36 mouse cellular contexts compared by ENCODE assay signal in the genomic region with DNA sequence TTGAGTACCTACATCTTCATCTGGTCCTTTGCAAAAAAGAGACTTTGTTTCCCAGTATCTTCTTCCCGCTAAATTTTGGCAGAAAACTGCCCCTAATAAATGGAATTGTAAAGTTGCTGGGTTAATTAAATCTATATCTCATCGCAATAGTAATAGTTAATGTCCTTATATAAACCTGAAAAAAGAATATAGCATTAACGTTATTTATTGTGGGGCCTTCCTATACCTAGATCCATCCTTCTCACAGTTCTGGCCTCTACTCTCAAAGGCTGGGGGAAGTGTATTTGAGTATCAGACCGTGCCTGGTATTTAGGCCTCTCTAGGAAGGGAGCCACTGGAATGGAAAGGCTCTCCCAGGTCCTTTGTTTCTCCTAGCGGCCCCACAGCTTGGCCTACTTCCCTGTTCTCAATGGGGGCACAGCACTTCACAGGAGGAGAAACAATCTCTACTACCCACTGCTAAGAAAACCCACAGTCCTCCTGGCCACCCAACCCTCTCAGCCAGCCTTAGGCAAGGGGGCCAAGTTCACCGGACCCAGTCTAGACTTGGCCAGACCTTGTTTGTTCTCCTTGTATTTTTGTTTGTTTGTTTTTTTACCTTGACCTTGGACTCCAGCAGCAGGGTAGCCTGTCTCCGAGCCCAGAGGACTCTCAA. TPM values are rescaled to one million over a fixed set of nuclear protein-coding genes. Genes with fewer than 3 reads are reported as not detected.
A peak's percentile ranks its signal among the peaks of the same experiment; 100 is the strongest.
DNase-seq lines count a peak whose midpoint lies in the region; ATAC-seq and TF ChIP-seq lines count a peak whose summit lies in the region.
"Had no signal": no experiment of that assay in that cellular context is flagged by ENCODE, and none has a peak within 500 bp of the region (broad histone marks: within the 10 kb centered on the region; RNA-seq: fewer than 3 reads in every experiment).

No protein-coding gene starts in this region.

- TF ChIP-seq POLR2A in cerebellum, adult 2 months (IDR thresholded peaks at IDR 0.05; ENCODE audit: borderline replicate concordance, insufficient read depth, low read length): no peak

- TF ChIP-seq CTCF in cerebellum, adult 2 months (IDR thresholded peaks at IDR 0.05; ENCODE audit: borderline replicate concordance, insufficient read depth, low read depth, low read length): no peak

- H3K9ac ChIP-seq in neural tube, embryonic 15.5 days (replicated peaks): no peak overlapping the region
- H3K9ac ChIP-seq in neural tube, embryonic 12.5 days: no peak overlapping the region
- no peak overlapping the region for H3K9ac ChIP-seq in midbrain, embryonic 13.5 days (replicated peaks)
- H3K9ac ChIP-seq: forebrain, embryonic 15.5 days; heart, embryonic 12.5 days; liver, embryonic 12.5 days; liver, postnatal 0 days had no signal

- H3K9me3 ChIP-seq in neural tube, embryonic 15.5 days (replicated peaks): no peaks in the 10 kb centered on the region
- no peaks in the 10 kb centered on the region for H3K9me3 ChIP-seq in neural tube, embryonic 12.5 days
- no peaks in the 10 kb centered on the region for H3K9me3 ChIP-seq in midbrain, embryonic 13.5 days
- H3K9me3 ChIP-seq: forebrain, embryonic 15.5 days; heart, embryonic 12.5 days; liver, embryonic 12.5 days had no signal

- intact Hi-C loops in heart, postnatal 36 days (cut with DNase I): no loop called here

- H3K27ac ChIP-seq in neural tube, embryonic 15.5 days (replicated peaks): no peak overlapping the region
- H3K27ac ChIP-seq in neural tube, embryonic 12.5 days: no peak overlapping the region
- H3K27ac ChIP-seq in cerebellum, adult 2 months (ENCODE audit: insufficient read depth, low read length): no peak overlapping the region
- no peak overlapping the region for H3K27ac ChIP-seq in midbrain, embryonic 13.5 days
- H3K27ac ChIP-seq: forebrain, embryonic 15.5 days; gastrocnemius, adult 2 months; heart, adult 2 months; liver, embryonic 12.5 days had no signal

- DNase-seq in heart, adult 11 months: peak; percentile 80
- no peak for DNase-seq in heart, postnatal 36 days
- DNase-seq in neural tube, embryonic 10.5 days (ENCODE audit: extremely low spot score, low spot score): peak; percentile 52
- DNase-seq in cerebellum, adult 2 months: no peak
- DNase-seq: adrenal gland, adult 8-10 months; cerebellum, adult 9-10 months; cerebellum, postnatal 36 days; gastrocnemius, adult 2 months; gastrocnemius, postnatal 36 days; heart, adult 2 months; kidney, adult 11 months; kidney, postnatal 14 days; layer of hippocampus, adult 9-11 months; liver, postnatal 0 days; lung, postnatal 36 days; midbrain, embryonic 14.5 days; right cerebral cortex, postnatal 25 days; thymus, postnatal 25 days had no signal

- no peak for ATAC-seq in neural tube, embryonic 15.5 days (ENCODE audit: low FRiP score)
- no peak for ATAC-seq in neural tube, embryonic 12.5 days (ENCODE audit: low FRiP score, low read depth)
- no peak for ATAC-seq in midbrain, embryonic 13.5 days
- ATAC-seq: forebrain, embryonic 15.5 days; liver, embryonic 12.5 days; liver, postnatal 0 days had no signal

- H3K4me2 ChIP-seq in neural tube, embryonic 15.5 days: no peak overlapping the region
- 0 out of 2 replicates have a peak overlapping the region, but pooled peaks have one; percentile 53 for H3K4me2 ChIP-seq in neural tube, embryonic 12.5 days (replicated peaks)
- no peak overlapping the region for H3K4me2 ChIP-seq in midbrain, embryonic 13.5 days (replicated peaks)
- H3K4me2 ChIP-seq: forebrain, embryonic 15.5 days; heart, embryonic 12.5 days; liver, embryonic 12.5 days had no signal

- peaks cover 17% of the 10 kb centered on the region for H3K4me1 ChIP-seq in neural tube, embryonic 15.5 days
- H3K4me1 ChIP-seq in neural tube, embryonic 12.5 days: peaks cover 12% of the 10 kb centered on the region; the same call in 1 of the 2 replicates
- H3K4me1 ChIP-seq in cerebellum, adult 2 months (ENCODE audit: control insufficient read depth, insufficient read depth, low read length): no peaks in the 10 kb centered on the region
- H3K4me1 ChIP-seq in midbrain, embryonic 13.5 days (replicated peaks): peaks cover 9% of the 10 kb centered on the region
- H3K4me1 ChIP-seq: liver, embryonic 12.5 days had no signal

- 2% methylated on average over 7 of the region's 7 CpGs for WGBS in neural tube, embryonic 15.5 days
- 3% methylated on average over 7 of the region's 7 CpGs for WGBS in neural tube, embryonic 12.5 days
- 4% methylated on average over 7 of the region's 7 CpGs for WGBS in cerebellum, adult 2 months
- 1% methylated on average over 7 of the region's 7 CpGs for WGBS in midbrain, embryonic 13.5 days

- no peak overlapping the region for H3K4me3 ChIP-seq in neural tube, embryonic 15.5 days (replicated peaks)
- no peak overlapping the region for H3K4me3 ChIP-seq in neural tube, embryonic 12.5 days
- H3K4me3 ChIP-seq in cerebellum, adult 2 months (replicated peaks; ENCODE audit: insufficient read depth, low read depth, low read length): no peak overlapping the region
- H3K4me3 ChIP-seq in midbrain, embryonic 13.5 days (replicated peaks): no peak overlapping the region
- H3K4me3 ChIP-seq: forebrain, embryonic 15.5 days; gastrocnemius, adult 2 months; heart, adult 2 months; heart, embryonic 12.5 days; liver, embryonic 12.5 days had no signal

- H3K27me3 ChIP-seq in neural tube, embryonic 15.5 days (replicated peaks): peaks cover 82% of the 10 kb centered on the region
- H3K27me3 ChIP-seq in neural tube, embryonic 12.5 days (replicated peaks): peaks cover 92% of the 10 kb centered on the region
- peaks cover 16% of the 10 kb centered on the region; the same call in 1 of the 2 replicates for H3K27me3 ChIP-seq in cerebellum, adult 2 months (ENCODE audit: control insufficient read depth, insufficient read depth, low read length)
- peaks cover 97% of the 10 kb centered on the region for H3K27me3 ChIP-seq in midbrain, embryonic 13.5 days

- H3K36me3 ChIP-seq in neural tube, embryonic 15.5 days: no peaks in the 10 kb centered on the region
- H3K36me3 ChIP-seq in neural tube, embryonic 12.5 days: no peaks in the 10 kb centered on the region
- H3K36me3 ChIP-seq in midbrain, embryonic 13.5 days: no peaks in the 10 kb centered on the region
- H3K36me3 ChIP-seq: forebrain, embryonic 15.5 days; G1E; heart, embryonic 12.5 days; liver, embryonic 12.5 days had no signal

RNA-seq across cellular contexts. Expression of gene Hoxc13, which starts 2.2 kb away (rescaled TPM):
- not detected for total RNA-seq in heart, postnatal 36 days (2021)
- polyA plus RNA-seq in neural tube, embryonic 15.5 days (2015; fragmentation: Nextera tagmentation; extraction: Ambion mirVana): 5.7 and 9.3 TPM in 2 replicates
- polyA plus RNA-seq in neural tube, embryonic 12.5 days (2016; fragmentation: Nextera tagmentation; extraction: Ambion mirVana): 6.5 and 17.7 TPM in 2 replicates
- polyA plus RNA-seq in cerebellum, adult 2 months (2012; rRNA removed): not detected in 2 replicates
- not detected in 2 replicates for polyA plus RNA-seq in midbrain, embryonic 13.5 days (2015; fragmentation: Nextera tagmentation; extraction: Ambion mirVana)
- total RNA-seq: adrenal gland, adult 8-10 months; G1E; gastrocnemius, adult 2 months; gastrocnemius, postnatal 36 days; heart, adult 2 months; hematopoietic stem cell, adult 5-6 weeks; left cerebral cortex, adult 18-20 months; left cerebral cortex, postnatal 25 days; megakaryocyte, adult 5-6 weeks; monocyte, adult 5-6 weeks had no signal
- polyA plus RNA-seq: forebrain, embryonic 15.5 days; frontal cortex, adult 2 months; G1E; heart, adult 2 months; heart, postnatal 0 days; kidney, embryonic 14.5 days; liver, embryonic 12.5 days; liver, postnatal 0 days; lung, embryonic 16.5 days; midbrain, embryonic 14.5 days; stomach, embryonic 16.5 days had no signal

RNA-seq across cellular contexts. Expression of gene Hoxc12, which starts 17.8 kb away (rescaled TPM):
- not detected for total RNA-seq in heart, postnatal 36 days (2021)
- 12.7 and 19.7 TPM in 2 replicates for polyA plus RNA-seq in neural tube, embryonic 15.5 days (2015; fragmentation: Nextera tagmentation; extraction: Ambion mirVana)
- polyA plus RNA-seq in neural tube, embryonic 12.5 days (2016; fragmentation: Nextera tagmentation; extraction: Ambion mirVana): 8.1 and 14.2 TPM in 2 replicates
- polyA plus RNA-seq in cerebellum, adult 2 months (2012; rRNA removed): not detected in 2 replicates
- not detected in 2 replicates for polyA plus RNA-seq in midbrain, embryonic 13.5 days (2015; fragmentation: Nextera tagmentation; extraction: Ambion mirVana)
- total RNA-seq: adrenal gland, adult 8-10 months; G1E; gastrocnemius, adult 2 months; gastrocnemius, postnatal 36 days; heart, adult 2 months; hematopoietic stem cell, adult 5-6 weeks; left cerebral cortex, adult 18-20 months; left cerebral cortex, postnatal 25 days; megakaryocyte, adult 5-6 weeks; monocyte, adult 5-6 weeks had no signal
- polyA plus RNA-seq: embryonic facial prominence, embryonic 11.5 days; forebrain, embryonic 15.5 days; frontal cortex, adult 2 months; G1E; heart, adult 2 months; heart, embryonic 12.5 days; heart, postnatal 0 days; kidney, embryonic 14.5 days; liver, embryonic 12.5 days; liver, postnatal 0 days; lung, embryonic 16.5 days; midbrain, embryonic 14.5 days; stomach, embryonic 16.5 days had no signal

RNA-seq across cellular contexts. Expression of gene Hoxc11, which starts 35.5 kb away (rescaled TPM):
- total RNA-seq in heart, postnatal 36 days (2021): not detected
- 2.1 and 5.6 TPM in 2 replicates for polyA plus RNA-seq in neural tube, embryonic 15.5 days (2015; fragmentation: Nextera tagmentation; extraction: Ambion mirVana)
- 4.3 and 5.7 TPM in 2 replicates for polyA plus RNA-seq in neural tube, embryonic 12.5 days (2016; fragmentation: Nextera tagmentation; extraction: Ambion mirVana)
- not detected in 2 replicates for polyA plus RNA-seq in cerebellum, adult 2 months (2012; rRNA removed)
- polyA plus RNA-seq in midbrain, embryonic 13.5 days (2015; fragmentation: Nextera tagmentation; extraction: Ambion mirVana): not detected in 2 replicates
- total RNA-seq: adrenal gland, adult 8-10 months; heart, adult 2 months; hematopoietic stem cell, adult 5-6 weeks; left cerebral cortex, adult 18-20 months; left cerebral cortex, postnatal 25 days; megakaryocyte, adult 5-6 weeks; monocyte, adult 5-6 weeks had no signal
- polyA plus RNA-seq: embryonic facial prominence, embryonic 11.5 days; forebrain, embryonic 15.5 days; frontal cortex, adult 2 months; G1E; heart, adult 2 months; heart, embryonic 12.5 days; heart, postnatal 0 days; liver, embryonic 12.5 days; liver, postnatal 0 days; lung, embryonic 16.5 days; midbrain, embryonic 14.5 days; stomach, embryonic 16.5 days had no signal

RNA-seq across cellular contexts. Expression of gene Hoxc10, which starts 47.9 kb away (rescaled TPM):
- total RNA-seq in heart, postnatal 36 days (2021): not detected
- 51.3 and 71.0 TPM in 2 replicates for polyA plus RNA-seq in neural tube, embryonic 15.5 days (2015; fragmentation: Nextera tagmentation; extraction: Ambion mirVana)
- polyA plus RNA-seq in neural tube, embryonic 12.5 days (2016; fragmentation: Nextera tagmentation; extraction: Ambion mirVana): 62.1 and 77.3 TPM in 2 replicates
- not detected in 2 replicates for polyA plus RNA-seq in cerebellum, adult 2 months (2012; rRNA removed)
- not detected in 2 replicates for polyA plus RNA-seq in midbrain, embryonic 13.5 days (2015; fragmentation: Nextera tagmentation; extraction: Ambion mirVana)
- total RNA-seq: heart, adult 2 months; hematopoietic stem cell, adult 5-6 weeks; left cerebral cortex, adult 18-20 months; left cerebral cortex, postnatal 25 days; megakaryocyte, adult 5-6 weeks; monocyte, adult 5-6 weeks had no signal
- polyA plus RNA-seq: embryonic facial prominence, embryonic 11.5 days; forebrain, embryonic 15.5 days; frontal cortex, adult 2 months; heart, adult 2 months; heart, embryonic 12.5 days; heart, postnatal 0 days; liver, embryonic 12.5 days; liver, postnatal 0 days; lung, embryonic 16.5 days; midbrain, embryonic 14.5 days had no signal

RNA-seq across cellular contexts. Expression of gene Hoxc5, which starts 48.5 kb away (rescaled TPM):
- not detected for total RNA-seq in heart, postnatal 36 days (2021)
- polyA plus RNA-seq in neural tube, embryonic 15.5 days (2015; fragmentation: Nextera tagmentation; extraction: Ambion mirVana): 14.6 and 20.7 TPM in 2 replicates
- 32.1 and 35.5 TPM in 2 replicates for polyA plus RNA-seq in neural tube, embryonic 12.5 days (2016; fragmentation: Nextera tagmentation; extraction: Ambion mirVana)
- 1.5 and 2.2 TPM in 2 replicates for polyA plus RNA-seq in cerebellum, adult 2 months (2012; rRNA removed)
- 0.09 TPM in 1 of 2 replicates, not detected in the other for polyA plus RNA-seq in midbrain, embryonic 13.5 days (2015; fragmentation: Nextera tagmentation; extraction: Ambion mirVana)
- total RNA-seq: heart, adult 2 months; hematopoietic stem cell, adult 5-6 weeks; left cerebral cortex, adult 18-20 months; left cerebral cortex, postnatal 25 days; megakaryocyte, adult 5-6 weeks; monocyte, adult 5-6 weeks had no signal
- polyA plus RNA-seq: forebrain, embryonic 15.5 days; frontal cortex, adult 2 months; heart, postnatal 0 days; liver, postnatal 0 days had no signal

Comparison
In these comparisons a context has a peak if more than half of its experiments do, and no peak if none do; other contexts are left out.
1. DNase-seq: peak in heart, adult 11 months (single experiment) and neural tube, embryonic 10.5 days (single experiment); none in heart, postnatal 36 days (0 of 2) and cerebellum, adult 2 months (0 of 2).